Mouse (Mus musculus) CH12.LX (cell line): Measurements from ENCODE around the gene Upp1. TPM values are rescaled to one million over a fixed set of nuclear protein-coding genes. Genes with fewer than 3 reads are reported as not detected.

ENCODE experiments used
- DNase-seq: peaks from one replicate; pipeline ENCODE4 v3.0.0-alpha.2; 2013; ENCODE audit errors: extremely low read depth
- H3K27ac ChIP-seq: 2 replicates; pipeline ENCODE4 v1.5.1; 2012; ENCODE audit warnings: low read depth, mild to moderate bottlenecking, control low read depth, moderate library complexity; ENCODE audit not compliant: insufficient read depth
- H3K27me3 ChIP-seq: replicated peaks from 2 replicates; pipeline ENCODE3; 2012; ENCODE audit warnings: inconsistent platforms
- H3K36me3 ChIP-seq, 2 experiments: replicated peaks in 1 of 2; 2 replicates each; pipeline versions ENCODE3 to v1.6.1; 2012; ENCODE audit warnings: inconsistent platforms in 1 of 2, low read length in 1 of 2, mild to moderate bottlenecking in 1 of 2, mixed read lengths in 1 of 2, moderate library complexity in 1 of 2; ENCODE audit not compliant: control insufficient read depth in 1 of 2, insufficient read depth in 1 of 2
- H3K4me1 ChIP-seq, 2 experiments: 2 replicates each; pipeline ENCODE4 v1.6.1; 2012; ENCODE audit warnings: inconsistent platforms in 1 of 2, moderate library complexity in 1 of 2; ENCODE audit not compliant: insufficient read depth in 2 of 2, control insufficient read depth in 1 of 2
- H3K4me2 ChIP-seq: 2 replicates; pipeline ENCODE4 v1.6.1; 2012; ENCODE audit warnings: low read depth, mild to moderate bottlenecking, control low read depth; ENCODE audit not compliant: poor library complexity, insufficient read depth, severe bottlenecking
- H3K4me3 ChIP-seq, 3 experiments: fragments of 150-350 bp in 1 of 3; sonication (generic) in 1 of 3; replicated peaks in 1 of 3; 2 replicates each; pipeline versions ENCODE3 to v1.5.1; 2011 to 2012; ENCODE audit warnings: low read depth in 2 of 3, low read length in 2 of 3, mild to moderate bottlenecking in 2 of 3, moderate library complexity in 2 of 3, control low read depth in 1 of 3, improper control_type of control experiment in 1 of 3, inconsistent platforms in 1 of 3, mixed read lengths in 1 of 3; ENCODE audit not compliant: poor library complexity in 1 of 3
- H3K79me2 ChIP-seq: replicated peaks from 2 replicates; pipeline ENCODE4 v1.6.1; 2012; ENCODE audit warnings: mild to moderate bottlenecking, moderate library complexity; ENCODE audit not compliant: control insufficient read depth, poor library complexity, insufficient read depth, severe bottlenecking; ENCODE audit errors: extremely low read depth
- H3K9ac ChIP-seq: 2 replicates; pipeline ENCODE4 v1.6.1; 2012; ENCODE audit warnings: low read depth, mild to moderate bottlenecking, control low read depth, moderate library complexity; ENCODE audit not compliant: insufficient read depth
- H3K9me3 ChIP-seq: replicated peaks from 2 replicates; pipeline ENCODE3; 2012; ENCODE audit warnings: low read length, inconsistent platforms, mixed read lengths
- BHLHE40 ChIP-seq: IDR thresholded peaks from 2 replicates; pipeline ENCODE4 v1.6.1; 2011; ENCODE audit warnings: mild to moderate bottlenecking, low read depth, low read length, improper control_type of control experiment
- CHD1 ChIP-seq: IDR thresholded peaks from 2 replicates; pipeline ENCODE4 v1.6.1; 2012; ENCODE audit warnings: low read depth, low read length, improper control_type of control experiment, inconsistent platforms
- ELF1 ChIP-seq: IDR thresholded peaks from 2 replicates; pipeline ENCODE4 v1.6.1; 2014; ENCODE audit warnings: low read depth, mild to moderate bottlenecking, inconsistent platforms, low read length, improper control_type of control experiment
- EP300 ChIP-seq: IDR thresholded peaks from 2 replicates; pipeline ENCODE4 v1.6.1; 2011; ENCODE audit warnings: low read length, improper control_type of control experiment
- IRF4 ChIP-seq: IDR thresholded peaks from 2 replicates; pipeline ENCODE4 v1.6.1; 2014; ENCODE audit warnings: low read depth, mild to moderate bottlenecking, inconsistent platforms, low read length, improper control_type of control experiment
- POLR2A ChIP-seq: IDR thresholded peaks from 2 replicates; pipeline ENCODE4 v1.6.1; 2011; ENCODE audit warnings: low read depth, mild to moderate bottlenecking, improper control_type of control experiment, low read length
- TBP ChIP-seq: conservative IDR thresholded peaks from 2 replicates; pipeline ENCODE4 v1.6.1; 2011; ENCODE audit warnings: low read depth, low read length, improper control_type of control experiment
- USF2 ChIP-seq: conservative IDR thresholded peaks from 2 replicates; pipeline ENCODE4 v1.6.1; 2011; ENCODE audit warnings: low read depth, low read length, improper control_type of control experiment
- ZNF384 ChIP-seq: IDR thresholded peaks from 2 replicates; pipeline ENCODE4 v1.6.1; 2012; ENCODE audit warnings: low read depth, low read length, improper control_type of control experiment, inconsistent platforms
- dilution Hi-C: fragments of 300-500 bp; cut with MboI; formaldehyde crosslinking; loops from 2 replicates; pipeline ENCODE4 v1.14.3; 2020; ENCODE audit warnings: low sequenced_read_pairs; ENCODE audit not compliant: extremely low pct_unique_long_range_greater_than_20kb, extremely low pct_ligation_motif_present
- in situ Hi-C: fragments of 300-500 bp; cut with MboI; formaldehyde crosslinking; loops from 3 replicates; pipeline ENCODE4 v1.14.3; 2019; ENCODE audit warnings: low sequenced_read_pairs, low pct_ligation_motif_present, low pct_unique_long_range_greater_than_20kb, mixed read lengths
- polyA plus RNA-seq: library from polyadenylated mRNA; unstranded; fragments of >175 nt; gene quantifications from 2 replicates; pipeline ENCODE4 v1.2.1, GENCODE M21; 2012; ENCODE audit warnings: low read depth; ENCODE audit not compliant: insufficient read length
- total RNA-seq, 2 experiments: library from RNA; depleted of rRNA; stranded (reverse); fragments of 300-350 nt in 1 of 2; fragments of >200 nt in 1 of 2; gene quantifications; 2 replicates each; pipeline ENCODE4 v1.2.3; 2012 to 2014

The Upp1 gene
- total and polyA plus RNA-seq, 3 experiments: 0.21 TPM; not detected in 2

DNA sequence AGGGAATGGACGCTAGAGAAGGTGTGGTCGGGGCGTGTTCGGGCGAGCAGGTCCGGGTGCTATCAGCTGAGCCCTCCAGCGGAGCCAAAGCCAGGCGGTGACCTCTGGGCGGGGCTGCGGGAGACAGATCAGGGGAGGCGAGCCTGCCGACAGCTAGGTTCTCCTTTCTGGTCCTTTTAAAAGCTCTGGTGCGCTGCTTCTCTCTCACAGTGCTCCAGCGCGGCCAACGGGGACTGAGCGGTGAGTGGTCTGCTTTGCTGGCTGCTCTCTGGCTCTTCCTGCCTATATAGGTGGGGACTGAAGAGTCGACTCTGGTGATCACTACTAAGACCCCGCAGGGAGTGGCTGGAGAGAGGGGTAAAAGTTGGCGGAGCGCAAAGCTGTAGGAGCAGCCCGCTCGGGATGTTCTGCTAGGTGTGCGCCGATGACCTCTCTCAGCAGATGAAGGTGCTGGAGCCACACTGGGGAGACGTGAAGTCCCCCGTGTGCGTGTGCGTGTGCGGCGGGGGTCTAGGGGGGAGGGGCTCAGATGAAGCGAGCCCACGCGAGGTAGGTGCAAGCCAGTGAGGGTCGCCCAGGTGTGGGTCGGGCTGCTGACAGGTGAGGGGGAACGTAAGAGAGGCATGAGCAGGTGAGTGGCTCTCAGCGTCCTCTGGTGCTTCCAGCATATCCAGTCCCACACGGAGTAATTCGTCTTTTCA, 668 bp downstream of the Upp1 start:
- in situ Hi-C loops: no loop called here
- peaks cover 2 to 4% of the 10 kb centered on the region in 2 experiments; a peak in 2 of 4 replicates for H3K4me1 ChIP-seq
- no peaks in the 10 kb centered on the region for H3K9me3 ChIP-seq
- peak overlapping the region in 2 of 3 experiments; percentile 3 to 50 for H3K4me3 ChIP-seq
- H3K36me3 ChIP-seq: no peaks in the 10 kb centered on the region
- 0 out of 2 replicates have a peak overlapping the region, but pooled peaks have one; percentile 15 for H3K9ac ChIP-seq
- peak overlapping the region; percentile 95 for H3K4me2 ChIP-seq
- no peaks in the 10 kb centered on the region for H3K79me2 ChIP-seq
- peak; percentile 9 for DNase-seq
- no peak overlapping the region for H3K27ac ChIP-seq
- H3K27me3 ChIP-seq: peaks cover 82% of the 10 kb centered on the region
- dilution Hi-C loops: no loop called here
- TF ChIP-seq ELF1: 0 out of 2 replicates have a peak, but pooled peaks have one; percentile 26
- no peak for TF ChIP-seq EP300

DNA sequence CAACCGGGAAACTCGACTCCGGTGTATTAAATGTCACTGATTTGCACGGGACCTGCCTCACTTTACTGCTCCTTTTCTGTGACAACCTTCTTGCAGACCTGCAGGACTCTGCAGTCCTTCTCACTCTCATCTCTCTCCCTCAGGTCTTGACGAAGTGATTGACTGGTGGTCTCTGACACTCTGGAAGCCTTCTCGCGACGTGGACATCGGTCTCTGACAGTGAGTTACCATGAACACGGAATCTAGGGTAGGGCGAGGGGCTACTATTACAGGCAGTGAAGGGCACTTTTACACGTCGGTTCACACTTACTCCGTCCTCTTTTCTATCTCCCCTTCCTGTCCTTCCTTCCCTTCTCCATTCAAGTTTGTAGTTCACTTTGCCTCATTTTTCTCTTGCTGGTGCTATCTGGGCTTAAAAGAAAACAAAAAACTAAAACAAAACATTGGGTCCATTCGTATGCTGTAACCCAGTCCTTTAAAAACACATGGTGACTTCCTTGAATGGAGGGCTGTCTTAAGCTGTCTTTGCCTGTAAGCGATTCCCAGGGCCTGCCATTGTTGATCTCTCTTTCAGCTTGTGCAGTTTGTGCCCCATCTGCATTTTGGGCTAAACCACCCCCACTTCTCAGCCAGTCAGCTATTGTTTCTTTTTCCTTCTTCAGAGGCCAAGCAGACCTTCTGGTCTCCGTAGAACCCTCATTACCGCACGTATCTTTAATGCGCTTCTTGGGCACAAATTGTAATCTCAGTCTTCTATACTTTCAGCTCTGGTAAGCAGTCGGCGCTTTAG, 1.5 kb downstream of the Upp1 start:
- no peak for DNase-seq
- dilution Hi-C loops: no loop called here
- Histone ChIP-seq H3K27ac (no peak overlapping the region), H3K9ac (no peak overlapping the region), H3K27me3 (peaks cover 83% of the 10 kb centered on the region), H3K4me2 (no peak overlapping the region), H3K9me3 (no peaks in the 10 kb centered on the region), H3K4me3 (no peak overlapping the region), H3K79me2 (no peaks in the 10 kb centered on the region), H3K36me3 (no peaks in the 10 kb centered on the region), H3K4me1 (peaks cover 2 to 4% of the 10 kb centered on the region in 2 experiments; a peak in 2 of 4 replicates)
- in situ Hi-C loops: no loop called here
- 0 out of 2 replicates have a peak, but pooled peaks have one; percentile 22 for TF ChIP-seq ZNF384
- no peak for TF ChIP-seq POLR2A

- Histone ChIP-seq H3K4me2 (no peak overlapping the region), H3K4me1 (peaks cover 2 to 4% of the 10 kb centered on the region in 2 experiments; a peak in 2 of 4 replicates), H3K36me3 (no peaks in the 10 kb centered on the region), H3K9me3 (no peaks in the 10 kb centered on the region), H3K27ac (no peak overlapping the region), H3K27me3 (peaks cover 88% of the 10 kb centered on the region), H3K9ac (no peak overlapping the region), H3K79me2 (no peaks in the 10 kb centered on the region), H3K4me3 (no peak overlapping the region)
- dilution Hi-C loops: no loop called here
- no peak for DNase-seq
- TF ChIP-seq BHLHE40 (no peak), TBP (no peak), USF2 (no peak), EP300 (no peak), CHD1 (no peak), IRF4 (no peak)
- in situ Hi-C loops: no loop called here
Measured at GRCm38 (mm10) chr11:9122315-9122714, 4.4 kb downstream of the Upp1 start.
